Mouse (Mus musculus) CD4-positive, CD25-positive, alpha-beta regulatory T cell (primary cell): ENCODE results near the gene Cebpe. TPM values are rescaled to one million over a fixed set of nuclear protein-coding genes. Genes with fewer than 3 reads are reported as not detected.

Source experiments
- polyA plus RNA-seq: library from polyadenylated mRNA; unstranded; fragments of 100-300 nt; shearing (Covaris generic); gene quantifications from one replicate; pipeline ENCODE4 v1.2.1, GENCODE M21; 2017

Gene Cebpe
- not detected for polyA plus RNA-seq

GRCm38 (mm10) chr14:54712074-54712473 is at the start of gene Cebpe:
Gene Cebpe, minus strand, starts transcription at chr14:54712174.

GRCm38 (mm10) chr14:54698733-54699132 is 13.2 kb downstream of the Cebpe start, which contains the start of gene Gm29776:
Gene Gm29776, minus strand, starts transcription at chr14:54698833.

GRCm38 (mm10) chr14:54686522-54687143 is 25.3 kb downstream of the Cebpe start, which contains the start of gene Acin1:
Gene Acin1, minus strand, starts transcription at chr14:54686931.

GRCm38 (mm10) chr14:54686063-54686521 is 25.9 kb downstream of the Cebpe start, which contains the start of gene 1700123O20Rik:
Gene 1700123O20Rik, plus strand, starts transcription at chr14:54686216.

Other genes starting within 250 kb of the Cebpe start
- gene Lrp10, start 248.0 kb downstream of the Cebpe start, polyA plus RNA-seq = 391 TPM
- gene Rem2, start 236.1 kb downstream of the Cebpe start, polyA plus RNA-seq = 0.71 TPM
- gene Prmt5, start 194.6 kb downstream of the Cebpe start, polyA plus RNA-seq = 44.9 TPM
- gene Haus4, start 157.6 kb downstream of the Cebpe start, polyA plus RNA-seq = 31.7 TPM
- gene Ajuba, start 134.6 kb downstream of the Cebpe start, polyA plus RNA-seq = 0.53 TPM
- 2.4 TPM for gene 4931414P19Rik, start 106.2 kb downstream of the Cebpe start, polyA plus RNA-seq
- gene Psmb5, start 94.2 kb downstream of the Cebpe start, polyA plus RNA-seq = 216 TPM
- not detected for gene Psmb11, start 90.7 kb downstream of the Cebpe start, polyA plus RNA-seq
- gene Gm17606, start 71.2 kb downstream of the Cebpe start, polyA plus RNA-seq = not detected
- 1.9 TPM for gene Cdh24, start 70.8 kb downstream of the Cebpe start, polyA plus RNA-seq
- gene 1700123O20Rik, start 26.0 kb downstream of the Cebpe start, polyA plus RNA-seq = 79.9 TPM
- gene Acin1, start 25.2 kb downstream of the Cebpe start, polyA plus RNA-seq = 108 TPM
- not detected for gene Gm29776, start 13.3 kb downstream of the Cebpe start, polyA plus RNA-seq
- 0.34 TPM for gene Slc7a8, start 69.8 kb upstream of the Cebpe start, polyA plus RNA-seq
- gene Rnf212b, start 102.0 kb upstream of the Cebpe start, polyA plus RNA-seq = not detected
- gene Homez, start 158.8 kb upstream of the Cebpe start, polyA plus RNA-seq = 11.9 TPM
- 1.3 TPM for gene Ppp1r3e, start 165.4 kb upstream of the Cebpe start, polyA plus RNA-seq
- 0.34 TPM for gene Bcl2l2, start 171.2 kb upstream of the Cebpe start, polyA plus RNA-seq
- not detected for gene Gm20521, start 171.3 kb upstream of the Cebpe start, polyA plus RNA-seq
- gene Pabpn1, start 180.3 kb upstream of the Cebpe start, polyA plus RNA-seq = 243 TPM
- gene Slc22a17, start 201.0 kb upstream of the Cebpe start, polyA plus RNA-seq = 6.7 TPM
- not detected for gene Efs, start 214.0 kb upstream of the Cebpe start, polyA plus RNA-seq
- not detected for gene Il25, start 220.5 kb upstream of the Cebpe start, polyA plus RNA-seq
- 0.29 TPM for gene Cmtm5, start 224.1 kb upstream of the Cebpe start, polyA plus RNA-seq